Mouse (Mus musculus) bone marrow macrophage, adult 2 months (primary cell): ENCODE measurements around the gene Gnat1.

ENCODE experiments used
- CTCF ChIP-seq: IDR thresholded peaks from 2 replicates; pipeline ENCODE4 v1.5.1; 2012; ENCODE audit warnings: low read depth, mild to moderate bottlenecking, low read length, moderate library complexity
- POLR2A ChIP-seq: IDR thresholded peaks from 2 replicates; pipeline ENCODE4 v1.6.1; 2012; ENCODE audit warnings: mild to moderate bottlenecking, low read depth, low read length, borderline replicate concordance

DNA sequence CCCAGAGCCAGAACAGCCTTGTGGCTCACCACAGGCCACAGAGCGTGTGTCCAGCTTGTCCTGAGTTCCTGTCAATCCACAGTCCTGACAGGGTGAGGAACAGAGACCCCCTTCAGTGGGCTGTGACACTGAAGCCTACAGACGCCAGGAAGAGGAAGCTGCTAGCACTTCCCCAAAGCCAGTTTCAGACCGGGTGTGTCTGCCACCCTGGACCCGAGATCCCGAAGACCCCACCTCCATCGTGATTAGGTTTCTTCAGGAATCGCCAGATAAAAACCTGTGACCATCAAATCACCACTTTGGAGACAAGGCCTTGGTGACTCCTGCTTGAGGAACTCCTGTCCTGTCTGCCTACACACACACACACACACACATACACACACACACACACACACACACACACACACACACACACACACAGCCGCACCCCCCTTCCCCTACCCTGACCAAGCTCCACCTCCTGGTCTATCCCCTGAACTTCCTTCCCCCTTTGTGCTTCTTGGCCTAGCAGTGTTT lies 39.2 kb downstream of the Gnat1 start:
- TF ChIP-seq CTCF (no peak), POLR2A (no peak)
